Mouse (Mus musculus) heart, adult 2 months (tissue): Measurements from ENCODE around the gene Tbkbp1. TPM values are rescaled to one million over a fixed set of nuclear protein-coding genes. Genes with fewer than 3 reads are reported as not detected.
A peak's percentile ranks its signal among the peaks of the same experiment; 100 is the strongest.

Experiments
- DNase-seq, 2 experiments: peaks; one replicate each; pipeline ENCODE4 v3.0.0; 2021
- H3K27ac ChIP-seq: fragments of 200-600 bp; 2 replicates; pipeline ENCODE4 v1.8.1; 2022
- H3K27me3 ChIP-seq: fragments of 200-500 bp; 2 replicates; pipeline ENCODE4 v1.6.1; 2012; ENCODE audit warnings: mild to moderate bottlenecking, low read length, inconsistent platforms, mixed read lengths; ENCODE audit not compliant: control insufficient read depth, insufficient read depth
- H3K36me3 ChIP-seq: fragments of 200-500 bp; 2 replicates; pipeline ENCODE4 v1.6.1; 2012; ENCODE audit warnings: low read length, inconsistent platforms; ENCODE audit not compliant: control insufficient read depth, insufficient read depth
- H3K4me1 ChIP-seq: fragments of 200-500 bp; 2 replicates; pipeline ENCODE4 v1.6.1; 2011; ENCODE audit warnings: low read length; ENCODE audit not compliant: control insufficient read depth, insufficient read depth
- H3K4me3 ChIP-seq: fragments of 200-600 bp; 2 replicates; pipeline ENCODE4 v1.8.1; 2022
- H3K79me2 ChIP-seq: fragments of 200-500 bp; replicated peaks from 2 replicates; pipeline ENCODE4 v1.6.1; 2012; ENCODE audit warnings: mild to moderate bottlenecking, inconsistent platforms, low read length, moderate library complexity, mixed read lengths; ENCODE audit not compliant: control insufficient read depth, insufficient read depth
- H3K9ac ChIP-seq: fragments of 200-500 bp; 2 replicates; pipeline ENCODE4 v1.6.1; 2012; ENCODE audit warnings: low read depth, mild to moderate bottlenecking, control low read depth, inconsistent platforms, low read length, mixed read lengths
- CTCF ChIP-seq: fragments of 200-600 bp; IDR thresholded peaks from 2 replicates; pipeline ENCODE4 v1.8.1; 2022; ENCODE audit warnings: antibody characterized with exemption, mild to moderate bottlenecking, moderate library complexity
- EP300 ChIP-seq: fragments of 200-500 bp; IDR thresholded peaks from 2 replicates; pipeline ENCODE4 v1.6.1; 2011; ENCODE audit warnings: low read depth, low read length, control low read depth; ENCODE audit not compliant: insufficient read depth
- POLR2A ChIP-seq: fragments of 200-500 bp; IDR thresholded peaks from 2 replicates; pipeline ENCODE4 v1.6.1; 2011; ENCODE audit warnings: mild to moderate bottlenecking, low read depth, low read length, control low read depth; ENCODE audit not compliant: insufficient read depth
- WGBS: fragments of 180-500 bp; shearing (Covaris S2); methylation state at CpG from one replicate; pipeline ENCODE4 v1.1.7; 2018; 5-methylcytosine and 5-hydroxymethylcytosine counted together
- intact Hi-C: fragments of 180-260 bp; cut with DNase I; formaldehyde crosslinking; loops from one replicate; pipeline ENCODE4 v1.15.1; 2025
- long read RNA-seq: library from polyadenylated mRNA; stranded (forward); transcript quantifications from one replicate; pipeline ENCODE4 v2.0.0, GENCODE M21; 2021
- polyA plus RNA-seq: library from polyadenylated mRNA; depleted of rRNA; stranded (reverse); fragments of >200 nt; gene quantifications from 2 replicates; pipeline ENCODE4 v1.2.3, GENCODE M21; 2012; rRNA removed
- total RNA-seq, 2 experiments: library from RNA; stranded (reverse); gene quantifications; 2 replicates each; pipeline ENCODE4 v1.2.3; 2021

Tbkbp1 gene
- total RNA-seq (10 to 100 TPM; 12.1 to 12.2 TPM), polyA plus RNA-seq (13.5 and 14.1 TPM in 2 replicates)
- long read RNA-seq, partial matches to known transcripts = 0 of 9 reads
- long read RNA-seq, other reads (novel, unspliced or antisense) = 7 of 9 reads

DNA sequence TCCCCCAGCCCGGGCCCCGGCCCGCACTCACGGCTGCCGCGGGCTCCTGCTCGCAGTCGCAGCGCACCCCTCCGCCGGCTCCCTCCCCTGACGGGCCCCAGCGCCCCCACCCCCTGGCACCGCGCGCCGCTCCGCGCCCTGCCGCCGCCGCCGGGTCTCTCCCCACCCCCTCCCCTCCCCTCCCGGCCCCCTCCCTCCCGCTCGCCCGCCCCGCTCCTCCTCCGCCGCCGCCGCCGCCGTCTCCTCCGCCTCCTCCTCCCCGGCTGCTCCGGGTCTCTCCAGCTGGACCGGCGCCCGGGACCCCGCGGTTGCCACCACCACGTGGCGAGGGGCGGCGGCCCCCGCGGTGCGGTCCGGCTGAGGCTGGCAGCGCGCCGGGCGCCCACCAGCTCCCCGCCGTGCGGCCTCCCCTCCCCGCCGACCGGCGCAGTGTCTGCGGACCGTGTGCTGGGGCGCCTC, at the start of gene Tbkbp1:
Gene Tbkbp1, minus strand, starts transcription at position 153 of the 459 bp plus-strand sequence.
- Histone ChIP-seq H3K4me3 (peak within 1 kb of the TSS; percentile 80), H3K4me1 (peaks cover 5% of the 10 kb centered on the region), H3K79me2 (no peaks in the 10 kb centered on the region), H3K9ac (peak within 1 kb of the TSS; percentile 54), H3K27ac (peak within 1 kb of the TSS; percentile 92), H3K36me3 (no peaks in the 10 kb centered on the region), H3K27me3 (no peaks in the 10 kb centered on the region)
- 5% methylated on average over 34 of the region's 64 CpGs for WGBS
- intact Hi-C loops = loop anchor here (2.0 kb wide), 1 partner anchor 35 kb away; the partner anchor contains the start of gene Kpnb1
- TF ChIP-seq POLR2A = no peak
- no peak for TF ChIP-seq CTCF
- TF ChIP-seq EP300 = no peak
- DNase-seq = peak; percentile 59 to 74

DNA sequence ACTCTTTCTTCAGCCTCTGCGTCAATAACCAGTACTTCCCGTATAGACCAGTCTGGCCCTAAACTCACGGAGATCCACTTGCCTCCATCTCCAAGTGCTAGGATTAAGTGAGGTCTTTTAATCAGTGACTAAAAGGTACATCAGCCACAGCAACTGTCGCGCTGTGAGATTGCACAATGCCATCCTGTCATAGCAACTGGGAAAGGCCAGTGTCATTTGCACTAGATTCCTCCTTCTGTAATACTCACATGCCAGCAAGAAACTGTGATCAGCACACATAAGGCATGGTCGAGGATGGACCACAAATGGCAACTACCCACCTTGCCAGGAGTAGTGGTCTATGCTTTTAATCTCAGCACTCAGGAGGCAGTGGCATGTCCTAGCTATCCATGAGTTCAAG, 48.2 kb upstream of the Tbkbp1 start:
- no peaks in the 10 kb centered on the region; the same call in 1 of the 2 replicates for H3K27me3 ChIP-seq
- no peak overlapping the region for H3K9ac ChIP-seq
- no peak for DNase-seq
- no peaks in the 10 kb centered on the region for H3K79me2 ChIP-seq
- TF ChIP-seq CTCF (no peak), EP300 (no peak), POLR2A (no peak)
- no peak overlapping the region for H3K27ac ChIP-seq
- 89% methylated on average over 6 of the region's 6 CpGs for WGBS
- H3K36me3 ChIP-seq = no peaks in the 10 kb centered on the region
- H3K4me3 ChIP-seq = no peak overlapping the region
- no peaks in the 10 kb centered on the region for H3K4me1 ChIP-seq
- intact Hi-C loops = loop anchor here (5.0 kb wide), 1 partner anchor 128 kb away; no protein-coding TSS in a partner anchor

DNA sequence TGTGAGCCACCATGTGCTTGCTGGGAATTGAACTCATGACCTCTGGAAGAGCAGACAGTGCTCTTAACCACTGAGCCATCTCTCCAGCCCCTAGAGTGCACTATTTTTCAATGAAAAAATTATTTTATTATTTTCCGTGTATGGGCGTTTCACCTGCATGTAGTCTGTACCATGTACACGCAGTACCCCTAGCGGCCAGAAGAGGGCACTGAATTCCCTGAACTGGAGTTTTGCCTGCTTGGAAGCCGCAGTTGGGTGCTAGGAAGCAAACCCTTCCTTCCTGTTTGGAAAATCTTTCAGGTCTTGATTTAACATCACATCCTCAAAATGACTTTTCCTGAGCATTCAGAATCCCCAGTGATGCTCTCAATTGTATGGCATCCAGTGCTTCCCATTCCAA, 47.3 kb upstream of the Tbkbp1 start:
- intact Hi-C loops = loop anchor here (5.0 kb wide), 1 partner anchor 129 kb away; no protein-coding TSS in a partner anchor
- Histone ChIP-seq H3K79me2 (no peaks in the 10 kb centered on the region), H3K27ac (no peak overlapping the region), H3K4me3 (no peak overlapping the region), H3K4me1 (no peaks in the 10 kb centered on the region), H3K27me3 (no peaks in the 10 kb centered on the region; the same call in 1 of the 2 replicates), H3K36me3 (no peaks in the 10 kb centered on the region), H3K9ac (no peak overlapping the region)
- DNase-seq = peak; percentile 39 to 73
- peak; percentile 88 for TF ChIP-seq CTCF
- TF ChIP-seq POLR2A = no peak
- no peak for TF ChIP-seq EP300
- WGBS = 14% methylated on average over 5 of the region's 5 CpGs

DNA sequence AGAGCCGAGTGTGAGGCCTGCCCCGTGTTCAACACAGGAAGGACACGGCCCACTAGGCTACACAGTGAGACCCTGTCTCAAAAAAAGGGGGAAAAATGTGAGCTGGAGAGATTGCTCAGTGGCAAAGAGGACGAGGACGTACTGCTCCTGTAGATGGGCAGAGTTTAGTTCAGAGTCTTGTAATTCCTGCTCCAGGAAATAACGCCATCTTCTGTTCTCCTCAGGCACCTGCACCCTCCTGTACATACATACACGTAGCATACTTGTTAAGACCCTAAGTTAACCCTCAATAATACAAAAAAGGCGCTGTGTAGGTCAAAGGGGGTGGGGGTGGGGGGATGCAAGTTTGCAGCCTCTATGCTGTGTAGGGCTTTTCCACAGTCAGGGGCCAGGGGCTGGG, 45.7 kb upstream of the Tbkbp1 start:
- H3K4me3 ChIP-seq = no peak overlapping the region

DNA sequence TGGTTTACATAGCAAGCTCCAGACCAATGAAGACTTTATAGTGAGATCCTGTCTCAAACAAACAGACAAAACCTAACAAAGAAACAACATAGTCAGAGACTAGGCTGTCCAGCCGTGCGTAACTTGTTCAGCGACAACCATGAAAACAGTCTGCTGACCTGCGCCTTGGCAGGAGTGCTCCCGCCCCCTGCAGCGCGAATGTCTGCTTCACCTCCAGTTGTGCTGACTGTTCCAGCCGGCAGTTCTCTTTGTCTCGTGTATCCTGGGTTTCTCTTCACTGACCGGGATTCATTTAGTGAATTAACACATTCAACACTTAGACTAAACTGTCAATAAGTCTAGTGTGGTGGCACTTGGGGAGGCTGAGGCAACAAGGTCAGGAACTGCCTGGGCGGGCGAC, 45.2 kb upstream of the Tbkbp1 start:
- H3K36me3 ChIP-seq = no peaks in the 10 kb centered on the region
- no peak overlapping the region for H3K9ac ChIP-seq
- H3K79me2 ChIP-seq = no peaks in the 10 kb centered on the region
- no peak for TF ChIP-seq EP300
- intact Hi-C loops = loop anchor here (5.0 kb wide), 1 partner anchor 131 kb away; no protein-coding TSS in a partner anchor
- no peaks in the 10 kb centered on the region for H3K4me1 ChIP-seq
- 72% methylated on average over 12 of the region's 12 CpGs for WGBS
- no peaks in the 10 kb centered on the region; the same call in 1 of the 2 replicates for H3K27me3 ChIP-seq
- no peak overlapping the region for H3K27ac ChIP-seq
- DNase-seq = no peak
- H3K4me3 ChIP-seq = no peak overlapping the region

More for the DNA sequence above, 45.7 kb upstream of the Tbkbp1 start:
- no peaks in the 10 kb centered on the region for H3K79me2 ChIP-seq
- H3K36me3 ChIP-seq = no peaks in the 10 kb centered on the region
- H3K9ac ChIP-seq = no peak overlapping the region
- no peak for DNase-seq
- WGBS = 71% methylated on average over 8 of the region's 8 CpGs
- no peak for TF ChIP-seq EP300
- TF ChIP-seq POLR2A = no peak
- no peak for TF ChIP-seq CTCF
- H3K27ac ChIP-seq = no peak overlapping the region
- no peaks in the 10 kb centered on the region for H3K4me1 ChIP-seq
- intact Hi-C loops = loop anchor here (5.0 kb wide), 1 partner anchor 130 kb away; no protein-coding TSS in a partner anchor
- H3K27me3 ChIP-seq = no peaks in the 10 kb centered on the region; the same call in 1 of the 2 replicates

DNA sequence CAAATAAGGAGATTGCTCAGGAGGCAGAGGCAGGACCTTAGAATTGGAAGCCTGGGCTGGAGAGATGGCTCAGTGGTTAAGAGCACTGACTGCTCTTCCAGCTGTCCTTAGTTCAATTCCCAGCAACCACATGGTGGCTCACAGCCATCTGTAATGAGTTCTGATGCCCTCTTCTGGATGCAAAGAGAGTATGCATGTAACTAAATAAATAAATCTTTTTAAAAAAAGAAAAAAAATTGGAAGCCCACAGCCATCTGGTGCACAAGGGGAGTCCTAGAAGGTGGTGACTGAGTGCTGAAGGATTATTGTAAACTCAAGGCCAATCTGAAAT, 41.3 kb upstream of the Tbkbp1 start:
- Histone ChIP-seq H3K27ac (no peak overlapping the region), H3K27me3 (no peaks in the 10 kb centered on the region), H3K79me2 (no peaks in the 10 kb centered on the region), H3K9ac (no peak overlapping the region), H3K4me1 (no peaks in the 10 kb centered on the region), H3K4me3 (no peak overlapping the region), H3K36me3 (no peaks in the 10 kb centered on the region)
- intact Hi-C loops = no loop called here
- TF ChIP-seq EP300 = no peak
- peak; percentile 21; the same call in 1 of the 2 replicates for TF ChIP-seq CTCF
- no peak for DNase-seq
